In genomic region chr16:26105115-26105974, GRCm38 (mm10) we compare ENCODE assay signal across 8 mouse cellular contexts. TPM values are rescaled to one million over a fixed set of nuclear protein-coding genes. Genes with fewer than 3 reads are reported as not detected.
DNase-seq lines count a peak whose midpoint lies in the region; ATAC-seq lines count a peak whose summit lies in the region.

TSS of gene P3h2 (minus strand) at chr16:26105784.

- WGBS in hindbrain, embryonic 12.5 days, result under 1% methylated on average over 82 of the region's 101 CpGs
- WGBS in lung, embryonic 16.5 days, result under 1% methylated on average over 97 of the region's 101 CpGs

- H3K9ac ChIP-seq in hindbrain, embryonic 12.5 days, result peak within 1 kb of the TSS; percentile 66
- H3K9ac ChIP-seq in lung, embryonic 16.5 days (ENCODE audit: low read length), result peak within 1 kb of the TSS; percentile 81

- peaks cover 6% of the 10 kb centered on the region; the same call in 1 of the 2 replicates for H3K4me1 ChIP-seq in hindbrain, embryonic 12.5 days
- peaks cover 28% of the 10 kb centered on the region for H3K4me1 ChIP-seq in lung, embryonic 16.5 days (replicated peaks; ENCODE audit: control insufficient read depth, insufficient read depth, low read length)

- ATAC-seq in hindbrain, embryonic 12.5 days (ENCODE audit: low FRiP score), result peak; percentile 96
- ATAC-seq in lung, embryonic 16.5 days (ENCODE audit: low read depth), result peak; percentile 95
- ATAC-seq in erythroid progenitor cell, adult 5-6 weeks (replicated peaks; ENCODE audit: low FRiP score, poor library complexity, severe bottlenecking), result no peak

- no peaks in the 10 kb centered on the region for H3K36me3 ChIP-seq in hindbrain, embryonic 12.5 days
- no peaks in the 10 kb centered on the region for H3K36me3 ChIP-seq in lung, embryonic 16.5 days (ENCODE audit: control insufficient read depth, insufficient read depth, low read length)

- H3K4me2 ChIP-seq in hindbrain, embryonic 12.5 days (replicated peaks), result peak within 1 kb of the TSS; percentile 90
- peak within 1 kb of the TSS; percentile 89 for H3K4me2 ChIP-seq in lung, embryonic 16.5 days (ENCODE audit: low read depth, low read length)

- peak; percentile 60 for DNase-seq in WW6 (ENCODE audit: low read depth, low spot score)
- peak; percentile 47 to 63 for DNase-seq in cerebellum, postnatal 25 days
- DNase-seq in frontal cortex, postnatal 36 days (ENCODE audit: low spot score in 2 of 2), result peak; percentile 67 to 69
- DNase-seq in layer of hippocampus, postnatal 25 days (ENCODE audit: extremely low spot score in 1 of 2, low spot score in 1 of 2), result peak; percentile 43 to 49
- peak; percentile 63 for DNase-seq in retina, embryonic 14.5 days (ENCODE audit: low spot score)

- H3K9me3 ChIP-seq in hindbrain, embryonic 12.5 days (replicated peaks), result no peaks in the 10 kb centered on the region
- H3K9me3 ChIP-seq in lung, embryonic 16.5 days (ENCODE audit: control insufficient read depth, low read length), result no peaks in the 10 kb centered on the region

- peak within 1 kb of the TSS; percentile 68 for H3K4me3 ChIP-seq in hindbrain, embryonic 12.5 days
- H3K4me3 ChIP-seq in lung, embryonic 16.5 days (ENCODE audit: low read length), result peak within 1 kb of the TSS; percentile 79

- H3K27me3 ChIP-seq in hindbrain, embryonic 12.5 days, result peaks cover 21% of the 10 kb centered on the region
- no peaks in the 10 kb centered on the region for H3K27me3 ChIP-seq in lung, embryonic 16.5 days (ENCODE audit: control insufficient read depth, insufficient read depth, low read depth, low read length)

- peak within 1 kb of the TSS; percentile 80 for H3K27ac ChIP-seq in hindbrain, embryonic 12.5 days
- peak within 1 kb of the TSS; percentile 90 for H3K27ac ChIP-seq in lung, embryonic 16.5 days (ENCODE audit: low read length)

RNA-seq across cellular contexts. Expression of gene P3h2, which starts in this region (rescaled TPM):
- 2.3 and 3.5 TPM in 2 replicates for polyA plus RNA-seq in hindbrain, embryonic 12.5 days (2016; fragmentation: Nextera tagmentation; extraction: Ambion mirVana)
- total RNA-seq in layer of hippocampus, postnatal 25 days (2021), result 1 to 10 TPM; 2.8 to 3.8 TPM
- polyA plus RNA-seq in lung, embryonic 16.5 days (2015; fragmentation: Nextera tagmentation; extraction: Ambion mirVana), result 3.1 and 4.0 TPM in 2 replicates
- total RNA-seq in erythroid progenitor cell, adult 5-6 weeks (2015; ENCODE audit: low replicate concordance), result 6.8 TPM in 1 of 2 replicates, not detected in the other
- not detected in 2 replicates for total RNA-seq in erythroid progenitor cell, adult 5-6 weeks (2017; ENCODE audit: low replicate concordance)
